Mouse (Mus musculus): Measurements from ENCODE around the gene Lrrc8c.

Gene Lrrc8c

DNA sequence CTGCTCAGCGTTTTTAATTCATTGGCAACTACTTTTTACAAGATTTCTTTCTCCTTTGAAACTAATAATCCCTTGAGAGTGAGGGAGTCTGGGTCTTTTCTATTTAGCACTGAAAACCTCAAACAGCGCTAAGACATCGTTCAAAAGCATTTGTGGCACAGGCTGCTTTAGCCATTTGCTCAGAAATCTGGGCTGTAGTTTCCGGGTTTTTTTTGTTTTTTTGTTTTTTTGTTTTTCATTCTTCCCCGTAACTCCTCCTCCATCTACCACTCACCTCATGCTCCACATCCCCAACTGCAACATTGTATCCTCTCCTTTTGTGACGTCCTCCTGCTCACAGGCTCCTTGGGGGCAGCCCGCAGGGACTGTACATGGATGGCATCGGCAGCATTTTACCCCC is 124.1 kb downstream of the Lrrc8c start:
- DNase-seq: no peak

- DNase-seq: no peak
Observed at GRCm38 (mm10) chr5:105644195-105644594, 125.0 kb downstream of the Lrrc8c start.

GRCm38 (mm10) chr5:105647094-105647493 is 127.9 kb downstream of the Lrrc8c start:
- DNase-seq: no peak

GRCm38 (mm10) chr5:105648648-105649287 is 129.6 kb downstream of the Lrrc8c start:
- DNase-seq: peak; percentile 9 to 40

DNA sequence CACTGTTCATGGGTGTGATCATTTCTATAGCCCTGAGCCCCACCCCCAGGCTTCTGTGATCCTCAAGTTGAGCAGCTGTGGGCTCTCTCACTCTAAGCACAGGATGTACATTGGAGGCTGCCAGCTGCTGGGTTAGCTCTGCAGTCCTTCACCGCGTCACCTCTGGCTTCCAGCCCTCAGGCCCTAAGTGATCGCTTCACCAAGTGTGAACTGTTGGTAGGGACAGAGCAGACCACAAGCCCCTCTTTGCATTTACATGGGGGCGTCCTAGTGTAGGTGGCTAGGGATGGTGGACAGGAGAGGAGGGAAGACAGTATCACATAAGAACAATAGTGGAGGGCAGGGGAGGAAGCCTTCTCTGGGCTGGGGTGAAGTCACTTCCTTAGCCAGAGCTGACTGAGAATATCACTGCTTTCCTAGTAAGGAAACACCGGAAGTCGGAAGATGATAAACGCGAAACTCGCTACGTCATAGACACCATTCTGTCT is 130.4 kb downstream of the Lrrc8c start:
- no peak for DNase-seq

DNA sequence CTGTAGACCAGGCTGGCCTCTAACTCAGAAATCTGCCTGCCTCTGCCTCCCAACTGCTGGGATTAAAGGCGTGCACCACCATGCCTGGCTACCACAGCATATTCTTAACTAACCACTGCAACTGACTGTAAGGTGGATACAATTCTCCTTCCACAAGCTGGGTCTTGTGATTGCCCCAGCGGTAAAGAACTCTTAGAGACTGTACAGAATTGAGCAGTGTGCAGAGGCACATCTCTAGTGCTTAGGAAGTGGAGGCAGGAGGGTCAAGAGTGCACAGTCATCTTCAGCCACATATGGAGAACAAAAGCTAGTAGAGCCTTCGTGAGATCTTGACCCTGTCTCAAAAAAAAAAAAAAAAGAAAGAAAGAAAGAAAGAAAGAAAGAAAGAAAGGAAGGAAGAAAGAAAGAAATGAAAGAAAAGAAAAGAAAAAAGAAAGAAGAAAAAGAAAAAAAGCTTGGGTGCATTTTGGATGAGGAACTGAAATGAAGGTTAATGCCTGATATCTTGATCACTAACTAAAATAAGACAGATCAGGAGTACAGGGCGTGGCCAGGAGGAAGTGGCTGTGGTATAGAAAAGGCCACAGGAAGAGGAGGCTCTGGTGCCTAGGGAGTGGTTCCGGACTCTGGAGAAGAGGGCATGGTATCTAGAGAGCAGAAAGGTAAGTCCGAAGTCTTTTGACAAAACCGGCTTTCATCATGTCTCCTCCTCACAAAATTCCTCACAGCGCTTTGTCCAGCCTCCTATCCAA is 131.7 kb downstream of the Lrrc8c start:
- DNase-seq: no peak

DNA sequence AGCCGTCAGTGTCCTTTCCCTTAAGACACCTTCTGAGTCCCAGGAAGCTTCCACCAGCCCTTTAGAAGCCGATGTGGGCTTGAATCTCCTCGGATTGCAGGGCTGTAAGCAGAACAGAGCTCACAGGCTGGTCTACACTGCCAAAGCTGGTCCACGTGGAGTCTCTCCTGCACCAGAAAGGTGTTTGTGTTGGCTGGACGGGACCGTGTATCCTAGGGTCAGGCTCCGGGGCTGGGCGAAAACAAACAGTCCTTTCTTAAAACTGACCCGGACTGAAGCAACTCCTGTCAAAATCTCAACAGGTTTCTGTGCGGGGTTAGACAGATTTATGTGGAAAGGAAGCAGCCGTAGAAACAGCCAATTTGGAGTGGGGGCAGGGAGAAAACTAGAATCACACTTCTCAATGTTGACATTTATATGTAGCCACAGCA is 132.4 kb downstream of the Lrrc8c start:
- DNase-seq: no peak

GRCm38 (mm10) chr5:105654237-105655063 is 135.3 kb downstream of the Lrrc8c start:
- DNase-seq: peak; percentile 90 to 91

DNA sequence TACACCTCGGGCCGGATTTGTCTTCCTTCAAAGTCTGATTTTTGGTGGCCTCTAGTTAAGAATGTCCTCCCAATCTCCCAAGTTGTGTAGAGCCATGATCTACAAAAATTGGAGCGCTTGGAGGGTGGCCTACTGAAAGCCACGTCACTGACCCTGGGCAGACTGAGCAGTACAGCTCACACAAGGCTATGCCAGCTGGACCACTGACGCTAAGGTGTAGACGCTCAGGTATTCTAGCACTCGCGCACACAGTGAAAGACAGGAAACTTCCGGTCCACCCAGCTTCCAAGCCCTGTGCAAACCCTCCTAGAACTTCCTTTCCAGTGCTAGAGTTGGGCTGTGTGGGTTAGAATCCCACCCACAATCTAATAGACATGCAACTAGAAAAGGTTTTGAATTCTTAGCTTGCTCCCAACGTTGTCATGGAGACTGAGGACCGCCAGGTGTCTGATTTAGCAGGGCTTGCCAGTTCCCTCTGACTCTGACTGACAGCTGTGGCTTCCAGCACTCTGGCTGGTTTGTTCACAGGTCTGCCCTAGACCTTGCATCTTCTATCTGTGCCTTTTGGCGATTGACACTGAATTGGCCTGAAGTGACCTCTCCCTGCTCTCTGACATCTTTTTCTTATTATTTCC is 136.0 kb downstream of the Lrrc8c start:
- DNase-seq: peak; percentile 13 to 18

DNA sequence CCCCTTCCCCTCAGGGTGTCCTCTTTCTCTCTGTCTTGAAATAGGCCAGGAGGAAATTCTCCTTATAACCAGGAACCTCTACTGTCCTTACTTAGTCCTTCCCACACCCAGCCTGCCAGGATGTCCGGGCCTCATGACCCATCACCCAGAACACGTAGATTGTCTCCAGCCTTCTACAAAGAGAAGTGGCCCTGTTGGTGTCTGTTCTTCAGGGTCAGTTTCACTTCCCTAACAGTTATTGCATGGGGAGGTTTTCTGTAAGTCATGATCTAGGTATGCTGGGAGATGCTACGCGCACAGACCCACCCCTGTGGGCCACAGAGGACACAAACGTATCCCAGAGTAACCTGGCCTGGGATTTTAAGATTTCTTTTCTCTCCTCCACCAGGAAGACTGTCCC is 142.7 kb downstream of the Lrrc8c start:
- DNase-seq: no peak

All from cerebellum, postnatal 10 days (tissue).